Mouse (Mus musculus): ENCODE results near the gene F11r.

GRCm38 (mm10) chr1:171465749-171466412 is 28.5 kb downstream of the F11r start:
- TF ChIP-seq POLR2A (IDR thresholded peaks at IDR 0.05; ENCODE audit: control insufficient read depth, low read depth, low read length) (no peak), CTCF (IDR thresholded peaks at IDR 0.05; ENCODE audit: control insufficient read depth, insufficient read depth, insufficient replicate concordance, low read depth, low read length) (no peak)

Data from testis, adult 2 months (tissue).